10 mouse cellular contexts compared by ENCODE assay signal in genomic region chr2:105688436-105689303, GRCm38 (mm10). TPM values are rescaled to one million over a fixed set of nuclear protein-coding genes. Genes with fewer than 3 reads are reported as not detected.
A peak's percentile ranks its signal among the peaks of the same experiment; 100 is the strongest.
DNase-seq lines count a peak whose midpoint lies in the region; ATAC-seq lines count a peak whose summit lies in the region.
"Had no signal": no experiment of that assay in that cellular context is flagged by ENCODE, and none has a peak within 500 bp of the region (broad histone marks: within the 10 kb centered on the region; RNA-seq: fewer than 3 reads in every experiment).

No protein-coding gene starts in this region.

- H3K4me3 ChIP-seq in heart, embryonic 11.5 days (ENCODE audit: low read depth, low read length) = peak overlapping the region; percentile 32
- peak overlapping the region; percentile 19 for H3K4me3 ChIP-seq in hindbrain, embryonic 11.5 days (ENCODE audit: low read depth, low read length)
- peak overlapping the region; percentile 1; the same call in 1 of the 2 replicates for H3K4me3 ChIP-seq in midbrain, embryonic 16.5 days (ENCODE audit: low read depth, low read length)
- H3K4me3 ChIP-seq: erythroblast, embryonic 14.5 days had no signal

- H3K27ac ChIP-seq in heart, embryonic 11.5 days (ENCODE audit: low read depth, low read length) = no peak overlapping the region
- peak overlapping the region; percentile 76 for H3K27ac ChIP-seq in hindbrain, embryonic 11.5 days (ENCODE audit: low read depth, low read length)
- peak overlapping the region; percentile 38; the same call in 1 of the 2 replicates for H3K27ac ChIP-seq in midbrain, embryonic 16.5 days (ENCODE audit: low read length)

- peaks cover 91% of the 10 kb centered on the region for H3K27me3 ChIP-seq in heart, embryonic 11.5 days (ENCODE audit: control insufficient read depth, insufficient read depth, low read length)
- peaks cover 42% of the 10 kb centered on the region for H3K27me3 ChIP-seq in hindbrain, embryonic 11.5 days (ENCODE audit: control insufficient read depth, insufficient read depth, low read length)
- H3K27me3 ChIP-seq in midbrain, embryonic 16.5 days (ENCODE audit: control insufficient read depth, insufficient read depth, low read depth, low read length) = peaks cover 70% of the 10 kb centered on the region

- no peak for ATAC-seq in heart, embryonic 11.5 days (replicated peaks; ENCODE audit: insufficient number of reproducible peaks, low FRiP score, low TSS enrichment)
- no peak for ATAC-seq in hindbrain, embryonic 11.5 days (ENCODE audit: low FRiP score)
- ATAC-seq in midbrain, embryonic 16.5 days = no peak

- under 1% methylated on average over 25 of the region's 25 CpGs for WGBS in heart, embryonic 11.5 days (ENCODE audit: insufficient replicate concordance)
- WGBS in hindbrain, embryonic 11.5 days = under 1% methylated on average over 25 of the region's 25 CpGs
- under 1% methylated on average over 25 of the region's 25 CpGs for WGBS in midbrain, embryonic 16.5 days

- H3K4me2 ChIP-seq in heart, embryonic 11.5 days = peak overlapping the region; percentile 51
- H3K4me2 ChIP-seq in hindbrain, embryonic 11.5 days (replicated peaks; ENCODE audit: low read depth, low read length) = peak overlapping the region; percentile 32
- peak overlapping the region; percentile 24 for H3K4me2 ChIP-seq in midbrain, embryonic 16.5 days (ENCODE audit: low read length)

- no peaks in the 10 kb centered on the region for H3K9me3 ChIP-seq in heart, embryonic 11.5 days (replicated peaks; ENCODE audit: control insufficient read depth, low read length)
- no peaks in the 10 kb centered on the region for H3K9me3 ChIP-seq in hindbrain, embryonic 11.5 days (ENCODE audit: control insufficient read depth, low read length)
- no peaks in the 10 kb centered on the region for H3K9me3 ChIP-seq in midbrain, embryonic 16.5 days (replicated peaks; ENCODE audit: control insufficient read depth, low read length, poor library complexity, severe bottlenecking)

- peaks cover 6% of the 10 kb centered on the region for H3K4me1 ChIP-seq in heart, embryonic 11.5 days (ENCODE audit: control insufficient read depth, insufficient read depth, low read length)
- peaks cover 8% of the 10 kb centered on the region for H3K4me1 ChIP-seq in hindbrain, embryonic 11.5 days (replicated peaks; ENCODE audit: control insufficient read depth, insufficient read depth, low read length)
- H3K4me1 ChIP-seq in midbrain, embryonic 16.5 days (ENCODE audit: control insufficient read depth, insufficient read depth, low read length) = no peaks in the 10 kb centered on the region

- H3K36me3 ChIP-seq in heart, embryonic 11.5 days (ENCODE audit: control insufficient read depth, insufficient read depth, low read length) = no peaks in the 10 kb centered on the region
- H3K36me3 ChIP-seq in hindbrain, embryonic 11.5 days (ENCODE audit: control insufficient read depth, insufficient read depth, low read length) = no peaks in the 10 kb centered on the region
- H3K36me3 ChIP-seq in midbrain, embryonic 16.5 days (ENCODE audit: control insufficient read depth, insufficient read depth, low read length) = no peaks in the 10 kb centered on the region

- no peak overlapping the region for H3K9ac ChIP-seq in heart, embryonic 11.5 days (ENCODE audit: low read depth, low read length)
- H3K9ac ChIP-seq in hindbrain, embryonic 11.5 days (ENCODE audit: low read depth, low read length) = peak overlapping the region; percentile 17; the same call in 1 of the 2 replicates
- no peak overlapping the region for H3K9ac ChIP-seq in midbrain, embryonic 16.5 days (ENCODE audit: low read depth, low read length)

- DNase-seq in heart, adult 18-20 months = no peak
- DNase-seq in cerebellum, adult 9-11 months = peak; percentile 81
- DNase-seq in hindbrain, embryonic 11.5 days (ENCODE audit: low spot score) = peak; percentile 66
- DNase-seq in adrenal gland, postnatal 25 days = no peak
- DNase-seq in c-Kit-positive CD71-positive TER-119-positive erythroid progenitor cells, embryonic 14.5 days (ENCODE audit: low spot score) = no peak
- no peak for DNase-seq in frontal cortex, postnatal 36 days (ENCODE audit: low spot score in 2 of 2)

RNA-seq across cellular contexts. Expression of gene Pax6, which starts 20.0 kb away (rescaled TPM):
- 0.37 and 0.82 TPM in 2 replicates for polyA plus RNA-seq in heart, embryonic 11.5 days (2014; fragmentation: Nextera tagmentation; extraction: Ambion mirVana)
- total RNA-seq in heart, adult 18-20 months (2021) = not detected
- polyA plus RNA-seq in hindbrain, embryonic 11.5 days (2014; fragmentation: Nextera tagmentation; extraction: Ambion mirVana) = 23.9 and 26.8 TPM in 2 replicates
- polyA plus RNA-seq in midbrain, embryonic 16.5 days (2015; fragmentation: Nextera tagmentation; extraction: Ambion mirVana) = 17.4 and 25.7 TPM in 2 replicates
- not detected in 2 replicates for total RNA-seq in adrenal gland, postnatal 25 days (2021)
- total RNA-seq: neutrophil, adult 5-6 weeks had no signal

Comparison
In these comparisons a context has a peak if more than half of its experiments do, and no peak if none do; other contexts are left out.
1. DNase-seq: peak in cerebellum, adult 9-11 months (single experiment) and hindbrain, embryonic 11.5 days (single experiment); none in heart, adult 18-20 months (0 of 2), adrenal gland, postnatal 25 days (single experiment), c-Kit-positive CD71-positive TER-119-positive erythroid progenitor cells, embryonic 14.5 days (single experiment) and frontal cortex, postnatal 36 days (0 of 2).
2. RNA of gene Pax6, which starts 20.0 kb away (polyA plus RNA-seq): 23.9 to 26.8 TPM in hindbrain, embryonic 11.5 days and 17.4 to 25.7 TPM in midbrain, embryonic 16.5 days; 0.37 to 0.82 TPM in heart, embryonic 11.5 days; every median in the first group is over 10 times any median in the second.
3. Peak in every context shown above with its lines, with median percentiles within 50 percentile points of each other: H3K4me2 ChIP-seq and H3K4me3 ChIP-seq.